Mouse (Mus musculus): Measurements from ENCODE around the gene Herpud1. TPM values are rescaled to one million over a fixed set of nuclear protein-coding genes. Genes with fewer than 3 reads are reported as not detected.

The Herpud1 gene
- total and polyA plus RNA-seq, 3 experiments = 124 to 257 (median 206) TPM

- in situ Hi-C loops (cut with MboI; ENCODE audit: low pct_ligation_motif_present, low pct_unique_long_range_greater_than_20kb, low sequenced_read_pairs) = no loop called here
- Histone ChIP-seq H3K4me3 (replicated peaks in 1 of 3; ENCODE audit: low read depth in 2 of 3, low read length in 2 of 3, poor library complexity in 1 of 3) (no peak overlapping the region), H3K36me3 (replicated peaks in 1 of 2; ENCODE audit: control insufficient read depth in 1 of 2, insufficient read depth in 1 of 2, low read length in 1 of 2) (peaks cover 0 to 4% of the 10 kb centered on the region in 2 experiments), H3K4me1 (ENCODE audit: control insufficient read depth in 1 of 2, insufficient read depth in 2 of 2) (peaks cover 16 to 65% of the 10 kb centered on the region in 2 experiments), H3K4me2 (ENCODE audit: insufficient read depth, low read depth, poor library complexity, severe bottlenecking) (peak overlapping the region; percentile 82), H3K27ac (ENCODE audit: insufficient read depth, low read depth) (peak overlapping the region; percentile 39), H3K9me3 (replicated peaks; ENCODE audit: low read length) (no peaks in the 10 kb centered on the region), H3K27me3 (replicated peaks) (no peaks in the 10 kb centered on the region), H3K79me2 (replicated peaks; ENCODE audit: control insufficient read depth, extremely low read depth, insufficient read depth, poor library complexity, severe bottlenecking) (peaks cover 22% of the 10 kb centered on the region), H3K9ac (ENCODE audit: insufficient read depth, low read depth) (no peak overlapping the region)
- dilution Hi-C loops (cut with MboI; ENCODE audit: extremely low pct_ligation_motif_present, extremely low pct_unique_long_range_greater_than_20kb, low sequenced_read_pairs) = no loop called here
- TF ChIP-seq ETS1 (conservative IDR thresholded peaks at IDR 0.05; ENCODE audit: low read depth, low read length) (no peak; the same call in 1 of the 2 replicates), RCOR1 (conservative IDR thresholded peaks at IDR 0.05; ENCODE audit: low read depth, low read length) (no peak), BHLHE40 (IDR thresholded peaks at IDR 0.05; ENCODE audit: low read depth, low read length) (0 out of 2 replicates have a peak, but pooled peaks have one; percentile 13), PAX5 (IDR thresholded peaks at IDR 0.05; ENCODE audit: low read length) (no peak), SMC3 (IDR thresholded peaks at IDR 0.05; ENCODE audit: low read depth, low read length) (no peak), MEF2A (IDR thresholded peaks at IDR 0.05; ENCODE audit: borderline replicate concordance, low read depth, low read length) (no peak; the same call in 1 of the 2 replicates), JUND (conservative IDR thresholded peaks at IDR 0.05; ENCODE audit: low read depth, low read length) (no peak), NRF1 (IDR thresholded peaks at IDR 0.05; ENCODE audit: low read depth, low read length) (no peak), CHD1 (IDR thresholded peaks at IDR 0.05; ENCODE audit: low read depth, low read length) (no peak), POLR2A (IDR thresholded peaks at IDR 0.05; ENCODE audit: low read depth, low read length) (no peak), HCFC1 (IDR thresholded peaks at IDR 0.05; ENCODE audit: low read depth, low read length) (no peak), IRF4 (IDR thresholded peaks at IDR 0.05; ENCODE audit: low read depth, low read length) (0 out of 2 replicates have a peak, but pooled peaks have one; percentile 4), MXI1 (IDR thresholded peaks at IDR 0.05; ENCODE audit: low read depth, low read length) (no peak), CTCF (conservative IDR thresholded peaks at IDR 0.05 in 1 of 2, IDR thresholded peaks at IDR 0.05 in 1 of 2; ENCODE audit: low read depth in 2 of 2, low read length in 2 of 2) (no peak), ZC3H11A (IDR thresholded peaks at IDR 0.05; ENCODE audit: low read depth, low read length) (no peak), ZMIZ1 (IDR thresholded peaks at IDR 0.05; ENCODE audit: low read depth, low read length) (no peak), MYC (IDR thresholded peaks at IDR 0.05; ENCODE audit: low read depth, low read length) (0 out of 2 replicates have a peak, but pooled peaks have one; percentile 17), CHD2 (IDR thresholded peaks at IDR 0.05; ENCODE audit: low read length) (no peak), MAZ (IDR thresholded peaks at IDR 0.05; ENCODE audit: low read depth, low read length) (no peak), RAD21 (IDR thresholded peaks at IDR 0.05; ENCODE audit: low read depth, low read length) (no peak), EP300 (IDR thresholded peaks at IDR 0.05; ENCODE audit: low read length) (no peak), SIN3A (IDR thresholded peaks at IDR 0.05; ENCODE audit: low read length) (peak; percentile 49; the same call in 1 of the 2 replicates), USF1 (IDR thresholded peaks at IDR 0.05; ENCODE audit: low read depth, low read length) (no peak), MAX (IDR thresholded peaks at IDR 0.05; ENCODE audit: low read length) (no peak), POLR2AphosphoS2 (IDR thresholded peaks at IDR 0.05; ENCODE audit: low read depth, low read length) (no peak), GABPA (IDR thresholded peaks at IDR 0.05; ENCODE audit: insufficient replicate concordance, low read depth, low read length) (no peak), NELFE (IDR thresholded peaks at IDR 0.05; ENCODE audit: low read depth, low read length) (no peak), USF2 (conservative IDR thresholded peaks at IDR 0.05; ENCODE audit: low read depth, low read length) (no peak), TBP (conservative IDR thresholded peaks at IDR 0.05; ENCODE audit: low read depth, low read length) (no peak), TCF12 (IDR thresholded peaks at IDR 0.05; ENCODE audit: low read depth, low read length) (peak; percentile 34; the same call in 1 of the 2 replicates), MAFK (IDR thresholded peaks at IDR 0.05; ENCODE audit: insufficient replicate concordance, low read length) (no peak), ZNF384 (IDR thresholded peaks at IDR 0.05; ENCODE audit: low read depth, low read length) (no peak), E2F4 (IDR thresholded peaks at IDR 0.05; ENCODE audit: insufficient replicate concordance, low read depth, low read length) (no peak), KAT2A (IDR thresholded peaks at IDR 0.05; ENCODE audit: insufficient replicate concordance, low read length) (0 out of 2 replicates have a peak, but pooled peaks have one; percentile 43), ELF1 (IDR thresholded peaks at IDR 0.05; ENCODE audit: low read depth, low read length) (no peak), JUN (IDR thresholded peaks at IDR 0.05; ENCODE audit: insufficient read depth, low read depth, low read length) (no peak), ZKSCAN1 (IDR thresholded peaks at IDR 0.05; ENCODE audit: borderline replicate concordance, low read depth, low read length) (no peak), UBTF (IDR thresholded peaks at IDR 0.05; ENCODE audit: low read depth, low read length) (no peak)
- DNase-seq (ENCODE audit: extremely low read depth) = peak; percentile 69
These were observed 46.0 kb downstream of the Herpud1 start for GRCm38 (mm10) chr8:94432212-94432611.
